Mouse (Mus musculus) hindbrain, embryonic 12.5 days (tissue): ENCODE measurements around the gene Mapk11. TPM values are rescaled to one million over a fixed set of nuclear protein-coding genes. Genes with fewer than 3 reads are reported as not detected.
A peak's percentile ranks its signal among the peaks of the same experiment; 100 is the strongest.

ENCODE experiments used
- microRNA-seq: library from miRNA; unstranded; fragments of <30 nt; microRNA quantifications from one replicate; pipeline ENCODE4, GENCODE M21; 2017
- polyA plus RNA-seq: library from polyadenylated mRNA; unstranded; fragments of >200 nt; fragmentation: Nextera tagmentation; extraction: Ambion mirVana; gene quantifications from 2 replicates; pipeline ENCODE4 v1.2.1, GENCODE M21; 2016

Gene Mapk11
- polyA plus RNA-seq, 1 experiment from 2014 or later = 41.9 TPM

Small RNAs within 50 kb of the gene (microRNA-seq; reads per million reads assigned to microRNA genes)
- gene Mir6958 (4.3 reads per million, percentile 9 among the genes with 10 or more reads in this experiment), gene Mir7118 (not detected)

Other genes starting within 250 kb of the Mapk11 start
- gene Ttll8, start 195.2 kb downstream of the Mapk11 start, polyA plus RNA-seq = not detected in 2 replicates
- gene Mlc1, start 170.6 kb downstream of the Mapk11 start, polyA plus RNA-seq = 4.7 and 6.2 TPM in 2 replicates
- gene Mov10l1, start 166.7 kb downstream of the Mapk11 start, polyA plus RNA-seq = not detected in 2 replicates
- 2.0 and 2.1 TPM in 2 replicates for gene Panx2, start 89.9 kb downstream of the Mapk11 start, polyA plus RNA-seq
- gene Trabd, start 74.5 kb downstream of the Mapk11 start, polyA plus RNA-seq = 43.2 and 48.4 TPM in 2 replicates
- gene Selenoo, start 60.5 kb downstream of the Mapk11 start, polyA plus RNA-seq = 23.9 and 24.8 TPM in 2 replicates
- gene Tubgcp6, start 26.5 kb downstream of the Mapk11 start, polyA plus RNA-seq = 22.3 and 22.8 TPM in 2 replicates
- 18.8 and 22.0 TPM in 2 replicates for gene Hdac10, start 20.9 kb downstream of the Mapk11 start, polyA plus RNA-seq
- 10.0 and 11.4 TPM in 2 replicates for gene Mapk12, start 8.9 kb downstream of the Mapk11 start, polyA plus RNA-seq
- gene Plxnb2, start 31.2 kb upstream of the Mapk11 start, polyA plus RNA-seq = 167 and 169 TPM in 2 replicates
- 54.6 and 57.7 TPM in 2 replicates for gene Dennd6b, start 46.9 kb upstream of the Mapk11 start, polyA plus RNA-seq
- 62.3 and 65.2 TPM in 2 replicates for gene Ppp6r2, start 61.9 kb upstream of the Mapk11 start, polyA plus RNA-seq
- 81.1 and 95.5 TPM in 2 replicates for gene Sbf1, start 165.7 kb upstream of the Mapk11 start, polyA plus RNA-seq
- not detected in 2 replicates for gene Adm2, start 173.1 kb upstream of the Mapk11 start, polyA plus RNA-seq
- not detected in 2 replicates for gene Miox, start 184.8 kb upstream of the Mapk11 start, polyA plus RNA-seq
- gene Lmf2, start 206.0 kb upstream of the Mapk11 start, polyA plus RNA-seq = 42.5 and 47.3 TPM in 2 replicates
- gene Ncaph2, start 206.1 kb upstream of the Mapk11 start, polyA plus RNA-seq = 140 and 151 TPM in 2 replicates
- gene Sco2, start 224.2 kb upstream of the Mapk11 start, polyA plus RNA-seq = 4.9 and 6.5 TPM in 2 replicates
- 1.4 and 1.6 TPM in 2 replicates for gene Tymp, start 227.4 kb upstream of the Mapk11 start, polyA plus RNA-seq
- gene Odf3b, start 229.7 kb upstream of the Mapk11 start, polyA plus RNA-seq = 2.6 and 3.2 TPM in 2 replicates
- not detected in 2 replicates for gene Klhdc7b, start 235.3 kb upstream of the Mapk11 start, polyA plus RNA-seq